Mouse (Mus musculus): Measurements from ENCODE around the gene Rbms3.

The Rbms3 gene

GRCm38 (mm10) chr9:117187116-117188034 is 442.3 kb downstream of the Rbms3 start:
- DNase-seq (ENCODE audit: low read depth, low spot score) = no peak

- DNase-seq (ENCODE audit: low read depth, low spot score) = no peak
Measured at GRCm38 (mm10) chr9:117180658-117181057, 449.1 kb downstream of the Rbms3 start.

GRCm38 (mm10) chr9:117178366-117178765 is 451.3 kb downstream of the Rbms3 start:
- no peak for DNase-seq (ENCODE audit: low read depth, low spot score)

- no peak for DNase-seq (ENCODE audit: low read depth, low spot score)
Measured at GRCm38 (mm10) chr9:117172526-117172925, 457.2 kb downstream of the Rbms3 start.

- no peak for DNase-seq (ENCODE audit: low read depth, low spot score)
Measured at GRCm38 (mm10) chr9:117169196-117169595, 460.5 kb downstream of the Rbms3 start.

- peak; percentile 14 for DNase-seq (ENCODE audit: low read depth, low spot score)
Measured at GRCm38 (mm10) chr9:117163143-117163542, 466.6 kb downstream of the Rbms3 start.

GRCm38 (mm10) chr9:117161150-117161549 is 468.6 kb downstream of the Rbms3 start:
- no peak for DNase-seq (ENCODE audit: low read depth, low spot score)

GRCm38 (mm10) chr9:117156330-117156905 is 473.3 kb downstream of the Rbms3 start:
- no peak for DNase-seq (ENCODE audit: low read depth, low spot score)

- no peak for DNase-seq (ENCODE audit: low read depth, low spot score)
Measured at GRCm38 (mm10) chr9:117154590-117154989, 475.1 kb downstream of the Rbms3 start.

GRCm38 (mm10) chr9:117153686-117154274 is 475.9 kb downstream of the Rbms3 start:
- no peak for DNase-seq (ENCODE audit: low read depth, low spot score)

GRCm38 (mm10) chr9:117151951-117152350 is 477.8 kb downstream of the Rbms3 start:
- no peak for DNase-seq (ENCODE audit: low read depth, low spot score)

GRCm38 (mm10) chr9:117144057-117144723 is 485.5 kb downstream of the Rbms3 start:
- no peak for DNase-seq (ENCODE audit: low read depth, low spot score)

- no peak for DNase-seq (ENCODE audit: low read depth, low spot score)
Measured at GRCm38 (mm10) chr9:117139971-117140370, 489.7 kb downstream of the Rbms3 start.

- DNase-seq (ENCODE audit: low read depth, low spot score) = no peak
Measured at GRCm38 (mm10) chr9:117136410-117136809, 493.3 kb downstream of the Rbms3 start.

- DNase-seq (ENCODE audit: low read depth, low spot score) = no peak
Measured at GRCm38 (mm10) chr9:117134043-117134442, 495.7 kb downstream of the Rbms3 start.

GRCm38 (mm10) chr9:117126816-117127215 is 502.9 kb downstream of the Rbms3 start:
- no peak for DNase-seq (ENCODE audit: low read depth, low spot score)

- DNase-seq (ENCODE audit: low read depth, low spot score) = no peak
Measured at GRCm38 (mm10) chr9:117125844-117126243, 503.9 kb downstream of the Rbms3 start.

GRCm38 (mm10) chr9:117121572-117121971 is 508.1 kb downstream of the Rbms3 start:
- DNase-seq (ENCODE audit: low read depth, low spot score) = no peak

- no peak for DNase-seq (ENCODE audit: low read depth, low spot score)
Measured at GRCm38 (mm10) chr9:117117181-117117729, 512.5 kb downstream of the Rbms3 start.

- DNase-seq (ENCODE audit: low read depth, low spot score) = no peak
Measured at GRCm38 (mm10) chr9:117115609-117116008, 514.1 kb downstream of the Rbms3 start.

- DNase-seq (ENCODE audit: low read depth, low spot score) = no peak
Measured at GRCm38 (mm10) chr9:117113592-117113991, 516.1 kb downstream of the Rbms3 start.

GRCm38 (mm10) chr9:117107926-117108325 is 521.8 kb downstream of the Rbms3 start:
- no peak for DNase-seq (ENCODE audit: low read depth, low spot score)
